Mouse (Mus musculus) left cerebral cortex, adult 8-10 months (tissue): Measurements from ENCODE around the gene Mcm3. TPM values are rescaled to one million over a fixed set of nuclear protein-coding genes. Genes with fewer than 3 reads are reported as not detected.
"Not testable (repeated sequence)": the region's sequence is repeated elsewhere in the genome, so short reads cannot be mapped to it uniquely, and the experiment has no call there.

Experiments
- DNase-seq, 2 experiments: peaks; one replicate each; pipeline ENCODE4 v3.0.0; 2022; ENCODE audit warnings: low spot score in 2 of 2
- total RNA-seq, 4 experiments: library from RNA; stranded (reverse); gene quantifications; 2 replicates each; pipeline ENCODE4 v1.2.4; 2022

Mcm3 gene
- total RNA-seq, 4 experiments from 2014 or later: 2.7 to 5.1 (median 4.4) TPM

DNA sequence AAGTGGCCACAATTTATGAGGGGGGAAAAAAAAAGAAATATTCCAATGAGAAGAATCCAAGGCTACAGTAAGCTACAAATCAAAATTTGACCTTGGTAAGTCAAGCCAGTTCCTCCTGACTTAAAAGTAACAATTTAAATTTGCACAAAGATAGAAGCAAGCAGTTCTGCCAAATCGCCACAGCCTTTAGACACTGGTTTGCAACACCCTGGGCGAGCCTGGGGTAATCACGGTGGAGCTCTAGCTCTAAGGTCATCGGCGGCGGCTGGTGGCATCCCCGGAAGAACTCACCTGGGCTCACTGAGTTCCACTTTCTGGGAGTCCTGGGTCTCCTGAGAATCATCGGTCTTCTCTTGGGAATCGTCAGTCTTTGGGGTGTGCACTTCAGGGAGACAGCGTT, 15.6 kb downstream of the Mcm3 start:
- DNase-seq: no peak

DNA sequence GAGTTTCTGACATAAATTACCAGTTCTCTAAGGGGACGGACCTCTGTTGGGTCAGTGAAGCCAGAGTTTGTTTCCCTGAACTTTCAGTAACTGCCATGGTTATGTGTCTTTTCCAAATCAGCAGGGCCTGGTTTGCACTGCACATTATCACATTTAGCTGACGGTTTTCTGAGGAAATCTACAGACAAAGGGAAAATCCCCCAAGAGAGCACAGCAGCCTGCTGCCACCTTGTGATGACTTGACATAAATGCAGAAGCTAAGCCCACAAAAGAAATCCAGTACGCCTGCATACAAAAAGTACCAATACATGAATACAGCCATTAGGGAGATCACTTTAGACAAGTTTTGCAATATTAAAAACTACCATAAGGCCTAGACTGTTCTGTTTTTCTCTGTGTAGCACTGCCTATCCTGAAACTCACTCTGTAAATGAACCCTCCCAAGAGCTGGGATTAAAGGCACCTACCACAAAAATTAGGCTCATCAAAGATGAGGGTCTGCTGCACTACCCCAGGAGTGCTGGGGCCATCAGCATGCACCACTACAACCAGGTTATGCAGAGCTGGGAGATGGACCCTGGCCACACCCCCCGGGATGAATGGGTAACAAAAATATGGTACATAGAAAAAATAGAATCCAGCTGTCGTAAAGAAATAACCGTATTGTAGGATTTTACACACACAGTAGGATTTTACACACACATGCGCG, 18.3 kb downstream of the Mcm3 start:
- peak in 1 of 2 experiments; percentile 15 for DNase-seq

DNA sequence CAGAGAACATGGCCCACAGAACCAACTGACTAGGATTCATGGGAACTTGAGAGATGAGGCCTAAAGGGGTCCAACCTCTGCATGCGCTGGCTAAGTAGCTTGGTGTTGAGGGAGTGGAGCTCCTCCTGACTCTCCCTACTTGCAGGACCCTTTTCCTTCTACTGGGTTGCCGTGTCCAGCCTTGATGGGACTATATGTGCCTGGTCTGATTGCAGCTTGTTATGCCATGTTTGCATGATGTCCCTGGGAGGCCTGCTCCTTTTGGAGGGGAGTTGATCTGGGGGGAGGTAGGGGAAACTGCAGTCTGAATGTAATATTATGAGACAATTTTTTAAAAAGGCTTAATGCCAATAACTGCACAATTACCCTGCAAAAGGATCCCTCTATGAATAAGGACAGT, 18.8 kb downstream of the Mcm3 start:
- no peak for DNase-seq

DNA sequence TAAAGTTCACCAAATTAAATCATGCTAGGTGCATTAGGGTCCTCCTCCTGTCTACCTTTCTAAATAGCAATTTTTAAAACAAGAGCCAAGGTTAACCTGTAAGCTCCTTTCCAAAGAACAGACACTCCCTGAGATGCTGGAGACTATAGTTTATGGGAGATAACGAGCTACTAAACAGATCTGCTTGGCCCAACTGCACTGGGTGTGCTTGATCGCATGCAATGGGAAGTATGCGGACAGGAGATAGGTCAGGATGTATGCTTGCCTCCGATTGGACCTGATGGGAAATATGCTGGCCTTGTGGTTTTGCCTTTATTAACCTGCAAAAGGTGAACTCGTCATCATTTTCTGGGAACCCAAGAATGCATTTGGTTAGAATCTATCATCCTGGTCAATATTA, 24.9 kb downstream of the Mcm3 start:
- DNase-seq: no peak

DNA sequence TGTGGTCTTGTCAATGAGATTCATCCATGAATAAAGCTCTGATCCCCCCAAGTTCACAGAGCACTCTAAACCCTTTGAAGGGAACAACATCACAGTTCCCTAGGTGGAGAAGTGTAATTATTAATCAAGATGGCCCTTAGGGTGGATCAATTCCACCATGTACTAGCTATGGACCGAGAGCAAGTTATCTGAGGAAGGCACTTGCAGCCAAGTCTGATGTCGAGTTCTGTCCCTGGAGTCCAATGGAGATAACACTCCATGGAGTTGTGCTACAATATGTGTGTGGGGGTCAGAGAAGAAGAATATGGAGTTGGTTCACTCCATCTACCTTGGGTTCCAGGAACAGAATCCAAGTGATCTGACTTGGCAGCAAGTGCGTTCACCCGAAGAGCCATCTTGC, 25.4 kb downstream of the Mcm3 start:
- DNase-seq: no peak

DNA sequence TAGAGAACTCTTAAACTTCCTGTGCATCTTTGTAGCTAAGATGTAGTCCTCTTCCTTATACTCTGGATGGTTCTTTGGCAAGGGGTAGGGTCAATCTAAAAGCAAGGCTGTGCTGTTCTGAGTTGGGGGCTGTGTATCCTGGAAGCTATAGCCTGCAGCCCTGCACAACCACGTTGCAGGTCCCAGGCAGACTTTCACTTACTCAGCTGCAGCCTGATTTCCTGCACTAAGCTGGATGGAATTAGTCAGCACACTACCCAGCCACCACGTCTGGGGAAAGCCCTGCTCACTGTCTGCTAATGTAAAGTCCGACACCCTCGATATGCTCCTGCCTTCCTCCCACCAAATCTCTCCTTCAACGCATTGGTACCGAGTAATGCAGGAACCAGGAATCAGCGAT, 28.7 kb downstream of the Mcm3 start:
- DNase-seq: no peak

DNA sequence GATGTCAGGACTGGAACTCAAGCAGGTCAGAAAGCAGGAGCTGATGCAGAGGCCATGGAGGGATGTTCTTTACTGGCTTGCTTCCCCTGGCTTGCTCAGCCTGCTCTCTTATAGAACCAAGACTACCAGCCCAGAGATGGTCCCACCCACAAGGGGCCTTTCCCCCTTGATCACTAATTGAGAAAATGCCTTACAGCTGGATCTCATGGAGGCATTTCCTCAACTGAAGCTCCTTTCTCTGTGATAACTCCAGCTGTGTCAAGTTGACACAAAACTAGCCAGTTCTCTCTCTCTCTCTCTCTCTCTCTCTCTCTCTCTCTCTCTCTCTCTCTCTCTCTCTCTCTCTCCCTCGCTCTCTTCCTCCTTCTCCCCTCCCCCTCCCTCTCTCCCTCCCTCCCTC, 29.6 kb downstream of the Mcm3 start, which contains the start of gene Il17f:
TSS of gene Il17f (minus strand) at position 101 of the 400 bp plus-strand sequence.
- not testable (repeated sequence) for DNase-seq

DNA sequence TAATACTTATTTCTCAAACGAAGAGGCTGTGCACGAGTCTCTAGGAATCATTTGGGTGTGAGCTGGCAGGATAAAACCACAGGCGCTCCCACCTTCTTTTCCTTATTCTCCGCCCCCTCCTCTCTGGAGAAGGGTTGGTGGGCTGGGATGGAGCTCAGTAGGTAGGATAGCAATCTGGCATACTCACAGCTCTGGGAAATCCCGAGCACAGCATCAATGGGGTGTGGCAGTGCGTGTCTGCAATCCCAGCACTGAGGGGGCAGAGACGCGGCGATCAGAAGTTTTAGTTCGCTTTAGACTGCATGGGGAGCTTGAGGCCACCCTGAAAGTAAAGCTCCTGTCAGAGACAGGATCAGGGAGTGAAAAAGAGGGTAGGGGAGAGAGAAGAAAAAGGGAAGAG, 31.7 kb downstream of the Mcm3 start:
- DNase-seq: peak in 1 of 2 experiments; percentile 15

DNA sequence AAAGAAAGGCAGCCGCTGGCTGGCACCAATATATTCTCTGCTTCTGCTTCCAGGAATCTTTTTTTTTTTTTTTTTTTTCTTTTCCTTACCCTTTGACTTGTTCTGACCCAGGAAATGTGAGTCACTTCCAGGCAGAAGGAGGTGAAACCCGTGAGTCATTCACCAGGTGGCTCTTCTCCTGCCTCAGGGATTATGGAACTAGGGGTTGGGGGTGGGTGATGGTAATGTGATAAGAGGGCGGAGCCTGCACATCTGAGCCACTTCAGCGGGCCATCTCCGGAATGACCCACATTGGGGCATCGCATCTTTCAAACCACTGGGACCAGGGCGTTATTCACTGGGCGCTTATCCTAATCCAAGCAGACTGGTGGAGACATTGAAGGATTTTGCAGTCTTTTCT, 33.1 kb downstream of the Mcm3 start:
- DNase-seq: no peak

DNA sequence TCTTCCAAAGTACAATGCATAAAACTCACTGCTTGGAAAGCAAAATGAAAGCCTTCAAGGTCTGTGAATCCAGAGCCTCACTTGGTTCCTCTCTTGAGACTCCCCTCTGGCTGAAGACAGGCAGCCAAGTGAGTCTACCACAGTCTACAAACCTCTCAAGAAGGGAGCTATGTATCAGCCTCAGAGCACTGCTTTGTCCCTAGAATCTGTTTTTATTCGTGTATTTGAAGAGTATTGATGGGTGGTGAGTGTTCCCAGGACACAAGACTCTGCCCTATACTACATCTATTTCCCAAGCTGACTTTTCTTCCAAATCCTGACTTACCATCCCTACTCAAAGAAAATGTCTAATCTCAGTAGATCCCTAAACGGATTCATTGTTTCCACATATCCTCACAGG, 41.7 kb downstream of the Mcm3 start:
- no peak for DNase-seq

DNA sequence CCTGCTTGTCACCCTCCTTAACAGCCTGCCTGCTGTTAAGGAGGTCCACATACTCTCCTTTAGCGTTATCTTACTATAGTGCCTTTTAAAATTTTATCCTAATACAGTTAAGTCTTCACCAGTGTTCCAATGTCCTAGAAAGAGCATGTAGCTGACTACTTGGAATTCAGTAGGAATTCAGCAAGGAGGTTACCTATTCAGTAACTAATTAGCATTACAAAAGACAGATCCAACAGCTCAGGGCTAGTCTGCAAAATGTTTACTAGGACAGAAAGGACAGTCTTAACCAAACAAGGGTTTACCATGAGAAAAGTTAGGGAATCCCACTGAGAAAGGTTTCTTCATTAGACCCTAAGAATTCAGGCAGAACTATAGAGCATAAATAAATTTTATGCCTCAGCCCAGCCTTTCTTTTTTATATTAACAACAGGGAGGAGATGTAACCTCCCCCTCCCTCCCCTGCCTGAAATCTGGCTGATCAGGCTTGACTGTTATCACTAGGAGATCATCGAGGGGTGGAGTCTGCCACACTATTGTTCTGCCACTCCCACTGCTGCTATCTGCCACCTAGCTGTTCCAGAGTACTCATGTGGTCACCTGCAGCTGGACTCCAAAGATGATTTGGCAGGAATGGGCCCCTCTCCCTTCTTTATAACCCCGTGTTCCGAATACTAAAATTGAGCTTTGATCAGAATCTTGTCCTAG, 45.9 kb downstream of the Mcm3 start:
- not testable (repeated sequence) for DNase-seq

DNA sequence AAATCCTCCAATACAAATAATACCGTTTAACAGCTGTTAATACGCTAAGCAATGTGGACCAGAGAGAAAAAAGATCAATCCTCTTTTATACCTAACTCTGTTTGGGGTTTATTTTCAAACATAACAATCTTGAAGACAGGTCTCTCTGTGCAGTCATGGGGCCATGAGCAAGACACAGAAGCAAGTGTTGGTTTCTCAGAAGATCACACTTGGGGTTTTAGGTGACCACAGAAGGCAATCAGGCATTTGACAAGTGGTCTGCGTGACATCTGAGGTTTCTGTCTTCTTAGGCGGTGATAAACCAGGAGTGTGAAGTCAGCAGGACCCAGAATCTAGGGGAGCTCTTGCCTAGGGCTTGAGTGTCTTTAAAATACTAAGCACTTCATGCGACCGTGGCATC, 53.6 kb downstream of the Mcm3 start:
- no peak for DNase-seq

DNA sequence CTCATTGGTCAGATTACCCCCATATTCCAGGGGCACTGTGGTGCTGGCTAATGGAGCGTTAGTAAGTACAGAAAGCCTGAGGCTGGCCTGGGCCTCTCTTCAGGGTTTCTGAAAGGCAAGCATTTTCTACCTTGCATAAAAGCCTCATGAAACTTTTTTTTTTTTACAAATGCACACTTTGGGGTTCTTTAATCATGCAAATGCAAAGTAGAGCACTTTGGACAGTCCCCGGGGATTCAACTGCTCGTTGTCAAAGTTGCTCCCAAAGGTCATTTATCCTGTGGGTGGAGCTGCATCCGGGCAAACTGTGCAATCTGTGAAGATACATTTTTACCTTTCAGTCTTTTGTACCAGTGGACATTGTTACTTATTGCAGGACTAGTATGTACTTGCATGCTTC, 58.7 kb downstream of the Mcm3 start:
- DNase-seq: no peak

DNA sequence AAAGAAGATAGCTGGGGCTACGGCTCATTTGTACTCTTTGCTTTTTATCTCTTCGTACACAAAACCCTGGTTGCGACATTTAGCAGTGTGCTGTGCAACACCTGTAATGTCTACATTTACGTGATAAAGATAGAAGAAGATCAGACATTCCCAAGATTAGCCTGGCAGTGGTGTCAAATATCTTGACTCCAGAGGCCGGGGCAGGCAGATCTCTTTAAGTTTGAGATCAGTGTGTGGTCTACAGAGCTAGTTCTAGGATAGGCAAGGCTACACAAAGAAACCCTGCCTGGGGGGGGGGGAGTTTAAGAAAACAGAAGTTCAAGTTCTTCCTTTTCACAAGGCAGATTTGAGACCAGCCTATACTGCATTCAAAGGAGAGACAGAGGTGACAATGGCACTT, 59.8 kb downstream of the Mcm3 start:
- DNase-seq: no peak

DNA sequence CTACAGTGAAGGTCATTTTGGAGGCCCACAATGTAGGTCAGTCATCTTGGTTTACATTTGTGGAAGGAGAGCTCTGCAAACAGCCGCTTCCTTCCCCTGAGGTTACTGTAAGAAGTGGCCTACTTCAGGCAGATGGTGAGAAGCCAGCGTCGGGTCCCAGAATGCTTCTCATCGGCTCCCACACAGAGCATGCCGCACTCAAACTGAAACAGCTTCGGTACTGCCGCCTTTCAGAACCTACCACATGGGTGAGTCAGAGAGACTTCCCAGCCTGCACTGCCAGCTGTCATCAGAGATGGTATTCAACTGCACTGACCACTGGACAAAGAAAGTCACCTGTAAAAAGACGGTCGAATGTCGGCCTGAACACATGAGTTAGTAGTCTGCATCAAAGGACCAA, 60.3 kb downstream of the Mcm3 start:
- DNase-seq: peak; percentile 7 to 67

DNA sequence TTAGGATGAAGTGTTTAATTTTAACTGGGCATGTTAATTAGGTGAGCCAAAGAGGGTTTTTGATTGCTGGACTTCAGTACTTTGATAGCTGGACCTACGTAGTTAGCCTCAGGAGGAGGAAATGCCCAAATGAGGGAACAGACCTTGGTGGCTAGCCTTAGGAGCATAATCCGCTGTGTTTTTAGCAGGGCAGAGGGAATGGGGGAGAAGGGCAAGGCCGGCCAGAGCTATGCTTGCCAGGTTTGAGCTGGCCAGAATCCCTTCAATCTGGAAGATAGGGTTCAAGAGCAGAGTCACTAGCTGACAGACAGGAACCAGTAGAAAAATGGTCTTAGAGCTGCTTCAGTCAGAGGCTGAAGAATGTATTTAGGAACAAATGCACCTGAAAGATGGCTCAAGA, 62.5 kb downstream of the Mcm3 start:
- no peak for DNase-seq

DNA sequence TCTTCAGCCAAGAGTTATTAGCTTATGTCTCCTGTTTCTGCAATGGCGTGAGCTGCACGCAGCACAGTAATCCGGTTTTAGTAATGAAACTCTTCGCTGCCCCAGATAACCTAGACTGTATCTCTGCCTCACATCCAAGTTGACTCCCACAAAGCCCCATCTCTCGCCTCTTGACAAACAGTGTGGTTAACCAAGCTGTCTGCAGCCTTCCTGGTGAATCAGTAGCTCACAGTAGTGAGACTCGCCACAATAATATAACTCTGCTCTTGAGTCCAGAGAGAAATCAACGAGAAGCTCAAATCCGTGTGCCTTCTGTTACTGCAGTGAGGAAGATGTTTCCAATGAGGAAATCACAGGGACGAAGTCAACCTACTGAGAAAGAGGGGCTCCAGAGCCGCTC, 65.7 kb downstream of the Mcm3 start:
- no peak for DNase-seq

Other genes with a start within 250 kb of the Mcm3 start
- gene Pkhd1, start 202.2 kb downstream of the Mcm3 start, total RNA-seq: under 1 TPM; 0.02 to 0.70 (median 0.07) TPM
- gene Il17a, start 89.4 kb downstream of the Mcm3 start, total RNA-seq: not detected
- under 1 TPM in 1 of 4 experiments, not detected in 3; 0.55 TPM for gene Il17f, start 29.7 kb downstream of the Mcm3 start, total RNA-seq
- 100 to 1,000 TPM in 3 of 4 experiments, 10 to 100 TPM in 1; 90.4 to 114 (median 108) TPM for gene Paqr8, start 70.3 kb upstream of the Mcm3 start, total RNA-seq
- gene Efhc1, start 131.3 kb upstream of the Mcm3 start, total RNA-seq: 1 to 10 TPM; 1.2 to 2.5 (median 2.3) TPM